Mouse (Mus musculus): ENCODE results near the gene Camsap3.

GRCm38 (mm10) chr8:3568378-3568777, 18.7 kb upstream of the Camsap3 start:
- TF ChIP-seq EP300 (IDR thresholded peaks at IDR 0.05) = no peak
- TF ChIP-seq CTCF (IDR thresholded peaks at IDR 0.05) = no peak

Measured in lung, postnatal 0 days (tissue).